Mouse (Mus musculus) B cell, adult 67 days (primary cell): ENCODE data around the gene Mrpl11. TPM values are rescaled to one million over a fixed set of nuclear protein-coding genes. Genes with fewer than 3 reads are reported as not detected.

ENCODE experiments used
- total RNA-seq, 2 experiments: library from RNA; stranded (reverse); gene quantifications; 4 replicates each; pipeline ENCODE4 v1.2.4; 2023

Mrpl11 gene
- total RNA-seq: 10 to 100 TPM; 22.0 to 39.4 TPM

DNA sequence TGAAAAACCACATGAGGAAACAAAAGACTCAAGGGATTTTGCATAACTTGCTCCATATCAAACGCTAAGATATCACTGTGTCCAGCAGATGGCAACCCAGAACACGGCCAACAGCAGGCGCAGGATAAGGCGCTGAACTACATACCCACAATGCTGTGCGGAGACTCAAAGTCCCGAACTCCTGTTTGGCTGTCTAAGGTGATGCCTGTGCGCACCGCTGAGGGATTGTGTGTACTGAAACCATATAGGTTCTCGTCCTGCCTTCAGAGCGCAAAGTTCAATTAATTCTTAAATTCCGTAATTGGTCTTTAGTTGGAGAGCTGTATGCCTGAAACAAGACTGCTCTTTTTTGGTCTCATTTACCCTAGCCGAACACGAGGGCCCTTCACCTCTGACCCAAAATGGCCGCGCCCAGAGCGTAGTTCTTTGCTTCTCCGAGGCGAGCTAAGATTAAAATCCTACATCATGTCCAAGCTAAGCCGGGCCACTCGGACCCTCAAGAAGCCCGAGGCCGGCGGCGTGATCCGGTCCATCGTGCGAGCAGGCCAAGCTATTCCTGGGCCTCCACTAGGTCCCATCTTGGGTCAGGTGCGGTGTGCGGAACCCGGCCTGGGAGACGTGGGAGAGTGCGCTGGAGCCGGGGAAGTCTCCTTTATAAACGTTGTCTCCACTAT is at the start of gene Mrpl11:
TSS of gene Mrpl11 (plus strand) at position 220 of the 674 bp plus-strand sequence.

GRCm38 (mm10) chr19:4927904-4928531 is 33.9 kb upstream of the Mrpl11 start, which contains the start of gene Dpp3:
TSS of gene Dpp3 (minus strand) at chr19:4928287.

DNA sequence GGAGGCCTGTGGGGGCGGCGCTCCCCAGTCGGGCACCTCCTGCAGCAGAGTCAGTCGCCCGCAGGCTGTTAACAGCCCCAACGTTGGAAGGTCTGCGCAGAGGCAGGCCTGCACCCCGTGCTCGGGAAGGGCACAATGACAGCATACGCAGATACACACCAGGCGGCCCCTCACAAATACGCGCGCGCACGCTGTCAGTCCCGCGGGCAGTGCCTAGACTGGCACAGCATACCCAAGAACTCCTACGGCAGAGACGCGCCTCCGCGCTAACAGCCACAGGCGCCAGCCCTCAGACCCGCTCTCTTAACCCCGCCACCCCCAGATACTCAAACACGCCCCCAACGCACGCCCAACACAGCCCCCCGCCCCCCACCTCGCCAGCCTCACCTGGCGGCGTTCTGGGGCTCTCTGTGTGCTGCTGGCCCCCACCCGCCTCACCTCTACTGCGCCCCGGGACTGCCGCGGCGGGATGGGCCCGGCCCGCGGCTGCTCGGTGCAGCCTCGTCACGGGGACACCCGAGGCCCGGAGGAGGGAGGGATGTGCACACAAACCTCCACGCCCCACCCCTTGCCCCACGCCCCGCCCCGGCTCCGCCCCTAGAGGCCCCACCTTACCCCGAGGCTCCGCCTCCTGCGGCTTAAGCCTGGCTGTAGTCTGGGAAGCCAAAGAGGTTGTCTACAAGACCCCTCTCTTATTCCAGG is 19.2 kb upstream of the Mrpl11 start, which contains the start of gene Peli3:
TSS of gene Peli3 (minus strand) at position 577 of the 702 bp plus-strand sequence.

DNA sequence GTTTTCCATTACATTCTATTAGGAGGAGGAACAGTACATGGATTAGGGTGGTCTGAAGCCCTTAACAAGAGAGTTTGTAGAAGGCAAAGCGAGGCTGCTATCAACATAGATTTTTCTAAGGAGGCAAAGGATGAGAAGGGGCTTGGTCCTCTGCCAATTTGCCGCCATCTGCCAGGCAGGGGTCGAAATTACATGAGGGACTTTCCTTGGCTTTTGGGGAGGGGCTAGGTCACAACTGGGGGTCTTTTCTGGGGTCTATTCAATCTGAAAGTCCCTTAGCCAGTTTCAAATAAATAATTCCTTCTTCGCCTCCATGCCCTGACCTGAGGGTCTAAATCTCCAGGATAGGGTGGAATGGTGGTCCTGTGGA is 28.3 kb downstream of the Mrpl11 start, which contains the start of gene Npas4:
TSS of gene Npas4 (minus strand) at position 61 of the 370 bp plus-strand sequence.

Other genes with a start within 250 kb of the Mrpl11 start
- gene Rbm4b, start 205.7 kb upstream of the Mrpl11 start, total RNA-seq: 10 to 100 TPM; 27.3 to 27.7 TPM
- 10 to 100 TPM; 69.7 to 74.8 TPM for gene Rbm4, start 168.2 kb upstream of the Mrpl11 start, total RNA-seq
- gene Gm21992, start 150.5 kb upstream of the Mrpl11 start, total RNA-seq: 10 to 100 TPM; 36.7 to 45.2 TPM
- gene Rbm14, start 150.5 kb upstream of the Mrpl11 start, total RNA-seq: 10 to 100 TPM; 63.8 to 98.1 TPM
- 10 to 100 TPM; 23.0 to 24.4 TPM for gene Ccs, start 122.8 kb upstream of the Mrpl11 start, total RNA-seq
- not detected for gene Ccdc87, start 122.8 kb upstream of the Mrpl11 start, total RNA-seq
- gene Ctsf, start 107.0 kb upstream of the Mrpl11 start, total RNA-seq: under 1 TPM in 1 of 2 experiments, not detected in 1; 0.87 TPM
- not detected for gene Actn3, start 84.2 kb upstream of the Mrpl11 start, total RNA-seq
- gene Zdhhc24, start 83.5 kb upstream of the Mrpl11 start, total RNA-seq: 1 to 10 TPM; 7.9 to 9.3 TPM
- gene Bbs1, start 55.5 kb upstream of the Mrpl11 start, total RNA-seq: 1 to 10 TPM; 4.1 to 4.3 TPM
- gene Dpp3, start 33.9 kb upstream of the Mrpl11 start, total RNA-seq: 10 to 100 TPM; 78.9 to 86.2 TPM
- 1 to 10 TPM; 1.7 to 4.2 TPM for gene Peli3, start 19.0 kb upstream of the Mrpl11 start, total RNA-seq
- not detected for gene Npas4, start 28.2 kb downstream of the Mrpl11 start, total RNA-seq
- gene Slc29a2, start 61.7 kb downstream of the Mrpl11 start, total RNA-seq: 1 to 10 TPM; 5.6 to 9.4 TPM
- 1 to 10 TPM; 4.8 TPM for gene B4gat1, start 76.7 kb downstream of the Mrpl11 start, total RNA-seq
- 1 to 10 TPM; 1.2 to 2.8 TPM for gene AC124502.3, start 76.7 kb downstream of the Mrpl11 start, total RNA-seq
- 10 to 100 TPM; 63.7 to 71.9 TPM for gene Brms1, start 79.2 kb downstream of the Mrpl11 start, total RNA-seq
- 1 to 10 TPM; 2.5 to 5.3 TPM for gene Rin1, start 88.3 kb downstream of the Mrpl11 start, total RNA-seq
- gene Cd248, start 105.9 kb downstream of the Mrpl11 start, total RNA-seq: not detected
- gene Tmem151a, start 123.4 kb downstream of the Mrpl11 start, total RNA-seq: not detected
- gene Yif1a, start 126.4 kb downstream of the Mrpl11 start, total RNA-seq: 10 to 100 TPM; 29.3 to 49.9 TPM
- 1 to 10 TPM; 1.2 to 2.2 TPM for gene Cnih2, start 136.4 kb downstream of the Mrpl11 start, total RNA-seq
- 100 to 1,000 TPM; 102 to 110 TPM for gene Rab1b, start 144.9 kb downstream of the Mrpl11 start, total RNA-seq
- 10 to 100 TPM; 42.3 to 50.5 TPM for gene Klc2, start 156.4 kb downstream of the Mrpl11 start, total RNA-seq